Mouse (Mus musculus) heart, postnatal 0 days (tissue): Measurements from ENCODE around the gene Peli1.

Source experiments
- CTCF ChIP-seq: IDR thresholded peaks from 2 replicates; pipeline ENCODE4 v1.5.1; 2016; ENCODE audit warnings: antibody characterized with exemption, control low read depth, low read depth
- EP300 ChIP-seq: IDR thresholded peaks from 2 replicates; pipeline ENCODE4 v1.6.1; 2016; ENCODE audit warnings: antibody characterized with exemption, low read depth

DNA sequence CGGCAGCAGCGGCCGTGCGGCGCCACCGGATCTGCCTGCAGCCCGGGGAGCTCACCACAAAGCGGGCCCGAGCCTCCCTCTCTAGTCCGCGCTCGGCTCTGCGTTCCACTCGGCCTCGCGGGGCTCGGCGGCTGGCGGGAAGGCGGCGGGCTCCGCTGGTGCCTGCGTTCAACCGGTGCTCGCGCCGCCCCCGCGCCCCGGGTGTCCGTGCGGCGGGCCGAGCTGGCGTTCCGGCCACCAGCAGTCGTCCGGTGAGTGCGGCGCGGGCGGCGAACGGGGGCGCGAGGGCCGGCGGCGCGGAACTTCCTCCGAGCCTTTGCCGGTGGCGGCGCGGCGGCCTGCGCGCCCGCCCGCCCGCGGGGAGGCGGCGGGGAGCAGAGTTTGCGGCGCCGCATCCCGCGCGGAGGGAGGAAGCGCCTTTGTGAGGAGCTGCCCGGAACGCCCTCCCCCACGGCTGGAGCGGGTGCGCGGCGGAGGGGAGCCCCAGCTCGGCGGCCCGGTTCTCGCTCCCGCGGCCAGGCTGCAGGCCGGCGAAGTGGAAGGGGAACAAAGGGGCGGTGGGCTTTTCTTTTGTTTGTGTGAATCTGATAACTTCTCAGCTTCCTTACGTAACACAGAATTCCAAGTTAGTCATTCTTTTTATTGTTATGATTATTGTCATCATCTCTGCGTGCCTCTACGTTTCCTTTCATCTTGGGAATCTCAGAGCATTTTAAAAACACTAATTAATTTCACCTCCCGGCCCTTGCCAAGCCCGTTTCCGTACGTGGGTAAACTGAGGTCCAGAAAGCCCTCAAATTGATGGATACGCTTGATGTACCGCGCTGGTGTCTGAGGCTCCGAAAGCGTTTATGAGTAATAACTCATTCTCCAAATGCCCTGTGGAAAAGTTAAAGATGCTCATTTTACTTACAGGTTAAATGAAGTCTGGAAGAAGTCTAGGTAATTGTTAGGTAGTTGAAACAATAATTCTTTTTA lies 626 bp downstream of the Peli1 start:
- no peak for TF ChIP-seq CTCF
- no peak for TF ChIP-seq EP300
